Mouse (Mus musculus) cerebellum, adult 9-11 months (tissue): ENCODE data around the gene BC052040.

Experiments used
- DNase-seq: peaks from one replicate; pipeline ENCODE4 v3.0.0; 2022

Gene BC052040

GRCm38 (mm10) chr2:115602116-115602515 lies 20.6 kb downstream of the BC052040 start:
- DNase-seq: no peak

- no peak for DNase-seq
Observed at GRCm38 (mm10) chr2:115604132-115604531, 22.6 kb downstream of the BC052040 start.

DNA sequence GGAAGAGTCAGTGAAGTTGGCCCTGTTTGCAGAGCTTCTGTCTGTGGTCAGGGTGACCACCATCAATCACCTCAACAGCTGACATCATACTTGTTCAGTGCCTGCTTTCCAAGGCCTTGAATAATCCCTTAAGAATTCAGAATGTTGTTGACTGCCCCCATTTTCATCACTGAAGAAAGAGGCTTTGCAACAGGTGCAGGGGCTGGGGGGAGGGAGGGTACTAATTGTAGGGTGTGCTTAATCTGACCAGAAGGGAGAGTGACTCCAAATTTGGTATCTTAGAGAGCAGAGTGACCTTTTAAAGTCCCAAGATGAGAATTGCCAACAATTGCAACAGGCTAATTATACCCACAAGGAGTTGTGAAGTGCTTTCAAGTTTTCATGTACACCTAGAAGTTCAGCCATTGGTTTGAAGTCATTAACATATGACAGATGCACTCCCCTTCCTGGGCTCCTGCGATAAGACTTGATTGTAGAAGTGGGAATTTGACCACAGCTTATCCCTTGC lies 24.4 kb downstream of the BC052040 start:
- DNase-seq: no peak

- DNase-seq: no peak
Observed at GRCm38 (mm10) chr2:115609020-115609419, 27.5 kb downstream of the BC052040 start.

DNA sequence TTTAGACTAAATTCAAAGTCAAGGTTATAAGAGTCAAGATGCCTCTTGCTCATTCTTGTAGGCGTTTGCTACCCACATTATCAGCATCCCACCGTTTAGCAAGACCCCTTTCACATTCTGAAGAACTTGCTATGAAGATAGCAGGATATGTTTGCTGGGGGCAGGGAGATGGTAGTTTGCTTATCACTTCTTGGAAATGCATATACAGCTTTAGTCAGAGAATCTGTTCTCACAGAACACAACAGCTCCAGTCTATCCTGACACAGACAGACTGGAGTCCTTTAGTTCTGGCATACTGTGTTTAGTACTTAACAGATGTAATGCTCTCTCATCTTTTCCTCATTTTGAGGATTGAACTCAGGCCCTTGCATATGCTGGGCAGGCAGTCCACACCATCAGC lies 28.6 kb downstream of the BC052040 start:
- DNase-seq: no peak

DNA sequence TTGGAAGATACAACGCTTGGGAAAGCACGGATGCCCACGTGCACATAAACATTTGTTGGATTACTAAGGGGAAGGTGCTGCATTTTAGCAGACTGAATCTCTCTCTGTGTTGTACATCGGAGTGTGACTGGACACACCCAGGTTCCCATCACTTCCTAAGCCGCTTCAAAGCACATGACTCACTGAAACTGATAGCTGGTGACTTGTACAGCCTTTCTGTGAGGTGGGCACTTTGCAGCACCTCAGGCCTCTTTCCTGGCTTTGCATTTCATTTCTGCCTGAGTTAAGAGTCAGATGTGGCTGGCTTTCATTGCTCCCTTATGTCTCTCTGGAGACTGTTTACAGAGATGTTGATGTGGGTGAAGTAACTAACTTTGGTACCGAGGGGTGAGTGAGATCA lies 29.0 kb downstream of the BC052040 start:
- DNase-seq: no peak

DNA sequence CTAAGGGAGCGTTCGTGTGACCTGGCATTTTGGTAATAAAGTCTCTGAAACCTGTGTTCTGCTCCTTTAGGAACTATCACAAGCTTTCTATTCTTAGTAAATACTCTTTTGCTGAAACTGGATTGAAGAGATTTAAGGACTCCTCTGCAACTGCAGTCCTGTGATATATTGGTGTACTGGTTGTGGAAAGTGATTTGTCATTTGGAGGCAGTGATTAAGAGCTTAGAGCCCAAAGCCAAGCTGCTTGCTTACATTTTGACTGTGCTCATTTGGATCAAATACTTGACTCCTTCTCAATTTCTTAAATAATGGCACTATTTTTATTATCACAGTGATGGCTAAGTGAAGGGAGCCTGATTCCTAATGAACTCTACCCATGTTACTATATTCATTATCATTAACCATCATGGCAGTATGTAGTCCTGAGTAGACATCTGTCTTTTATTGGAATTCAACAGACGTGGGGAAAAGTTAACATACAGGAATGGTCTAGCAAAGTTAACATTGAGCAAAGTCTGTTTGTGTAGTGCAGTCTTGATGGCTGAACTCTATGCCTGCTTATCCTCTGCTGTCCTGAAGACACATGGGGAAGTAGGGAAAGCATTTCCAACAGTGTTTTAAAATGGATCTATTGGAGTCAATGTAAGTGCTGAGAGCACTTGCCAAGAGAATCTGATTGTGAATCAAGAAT lies 32.5 kb downstream of the BC052040 start:
- DNase-seq: no peak

- DNase-seq: no peak
Observed at GRCm38 (mm10) chr2:115628471-115628870, 47.0 kb downstream of the BC052040 start.

- no peak for DNase-seq
Observed at GRCm38 (mm10) chr2:115631031-115631434, 49.5 kb downstream of the BC052040 start.

- no peak for DNase-seq
Observed at GRCm38 (mm10) chr2:115631826-115632225, 50.3 kb downstream of the BC052040 start.

- DNase-seq: no peak
Observed at GRCm38 (mm10) chr2:115650203-115650602, 68.7 kb downstream of the BC052040 start.

GRCm38 (mm10) chr2:115659712-115660111 lies 78.2 kb downstream of the BC052040 start:
- DNase-seq: no peak

DNA sequence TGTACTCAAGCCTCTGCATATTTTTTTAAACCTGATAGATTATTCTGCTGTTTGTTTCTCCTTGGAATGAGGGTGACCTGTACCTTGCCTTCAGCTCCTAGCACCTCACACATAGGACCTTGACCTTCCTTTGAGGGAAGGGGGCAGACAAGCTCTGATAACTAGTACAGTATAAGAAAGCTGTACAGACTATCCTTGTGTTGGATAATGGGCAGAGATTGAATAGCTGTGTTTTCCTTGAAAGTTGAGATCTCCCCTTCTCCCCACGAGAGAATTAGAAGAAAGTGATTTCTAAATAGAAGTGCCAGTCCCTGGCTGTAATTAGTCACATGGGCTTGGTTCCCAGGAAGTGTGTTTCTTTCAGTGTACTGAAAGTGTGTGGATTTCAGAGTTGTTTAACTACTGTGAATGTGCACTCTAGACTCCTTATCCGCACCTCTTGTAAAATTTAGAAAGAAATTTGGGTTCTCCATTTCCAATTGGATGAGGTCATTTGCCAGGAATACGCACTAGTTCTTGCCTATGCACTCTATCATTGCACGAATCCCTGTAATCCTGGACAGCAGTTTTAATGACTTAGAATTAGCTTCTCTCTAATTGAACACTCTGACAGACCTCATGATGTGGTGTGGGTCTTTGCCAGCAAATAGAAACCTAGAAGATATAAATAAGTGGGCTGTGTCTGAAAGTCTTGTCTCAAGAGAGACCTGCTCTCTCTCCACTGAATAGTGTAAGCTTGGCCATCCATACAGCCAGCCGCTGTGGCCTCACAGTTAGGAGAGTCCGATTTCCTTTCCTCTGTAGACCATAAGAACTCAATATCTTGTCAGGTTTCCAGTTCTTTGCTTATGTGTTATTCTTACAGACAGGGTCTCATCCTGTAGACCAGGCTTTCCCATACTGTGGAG lies 79.0 kb downstream of the BC052040 start:
- DNase-seq: no peak

DNA sequence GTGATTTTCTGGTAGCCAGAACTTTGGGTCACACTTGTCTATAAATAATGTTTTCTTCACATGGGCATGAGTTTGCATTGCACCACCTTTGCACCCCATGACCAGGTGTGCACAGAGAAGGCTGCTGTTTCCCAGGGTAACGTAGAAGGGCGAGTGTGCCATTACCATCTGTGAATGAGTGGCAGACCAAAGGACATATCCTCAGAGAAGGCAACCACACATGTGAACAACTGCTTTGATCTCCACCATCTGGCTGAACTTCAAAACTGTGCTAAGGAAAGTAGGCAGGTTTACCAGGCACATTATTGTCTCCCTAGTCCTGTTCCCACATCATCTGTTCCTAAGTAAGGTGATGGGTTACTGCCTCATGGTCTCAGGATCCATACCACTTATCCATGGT lies 86.0 kb downstream of the BC052040 start:
- no peak for DNase-seq

DNA sequence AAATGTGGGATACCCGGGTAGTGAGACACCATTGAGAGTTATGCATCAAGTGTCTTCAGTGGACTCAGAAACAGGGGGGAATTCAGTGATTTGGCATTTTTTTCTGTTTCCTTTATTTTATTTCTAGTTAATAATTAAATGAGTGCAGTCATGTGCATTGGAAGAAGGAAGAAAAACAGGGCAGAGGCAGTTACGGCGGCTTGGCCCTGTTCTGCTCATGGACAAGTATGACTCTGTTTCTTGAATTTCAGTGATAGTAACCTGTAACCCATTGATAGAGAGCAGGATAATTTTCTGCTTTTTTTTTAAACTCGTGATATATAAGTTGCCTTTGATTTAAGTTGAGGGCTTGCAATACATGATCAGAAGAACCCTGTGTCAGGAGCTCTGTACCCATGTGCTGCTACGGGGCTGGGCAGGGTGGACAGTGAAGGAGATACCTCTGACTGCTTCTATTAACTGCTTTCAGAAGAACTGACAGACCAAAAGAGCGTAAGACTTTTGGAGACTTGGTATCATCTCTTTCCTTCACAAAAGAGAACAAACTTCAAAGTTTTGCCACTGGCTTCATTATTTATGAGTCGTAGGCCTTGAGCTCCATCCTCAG lies 91.6 kb downstream of the BC052040 start:
- no peak for DNase-seq

DNA sequence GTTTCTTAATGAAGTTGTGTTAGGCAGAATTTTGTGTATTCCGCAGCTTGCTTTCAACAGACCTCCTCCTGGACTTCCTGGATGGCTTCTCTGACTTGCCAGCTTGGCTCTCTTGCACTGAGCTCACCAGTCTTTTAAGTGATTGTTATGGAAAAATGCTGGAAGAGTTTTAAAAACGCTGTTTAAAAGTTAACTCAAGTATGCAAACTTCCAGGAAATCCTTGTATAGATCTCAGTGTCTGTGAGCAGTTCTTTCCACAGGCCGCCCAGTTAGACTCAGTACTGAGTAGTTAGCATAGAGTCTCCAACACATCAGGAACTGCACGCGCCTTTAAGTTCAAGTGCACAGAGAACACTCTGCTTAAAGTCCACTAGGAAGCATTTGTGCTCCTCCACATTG lies 97.3 kb downstream of the BC052040 start:
- no peak for DNase-seq

GRCm38 (mm10) chr2:115685250-115685649 lies 103.7 kb downstream of the BC052040 start:
- no peak for DNase-seq

GRCm38 (mm10) chr2:115687612-115688011 lies 106.1 kb downstream of the BC052040 start:
- no peak for DNase-seq

DNA sequence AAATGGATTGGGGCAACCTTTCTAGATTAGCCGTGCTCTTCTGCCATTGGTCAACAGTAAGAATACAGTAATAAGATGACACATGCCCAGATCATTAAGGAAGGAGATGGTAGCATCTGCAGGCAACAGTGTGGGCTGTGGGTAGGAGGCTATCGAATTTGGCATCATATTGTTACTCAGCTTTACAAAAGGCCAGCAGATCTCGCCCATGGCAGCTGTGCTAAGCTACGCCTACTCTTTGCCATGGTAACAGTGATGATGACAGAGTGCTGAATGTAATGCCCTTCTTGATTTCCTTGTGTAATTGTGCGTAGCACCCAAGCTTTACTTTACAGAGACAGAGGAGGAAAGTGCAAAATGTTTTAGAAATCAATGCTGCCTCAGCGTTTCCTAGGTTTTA lies 106.8 kb downstream of the BC052040 start:
- no peak for DNase-seq

DNA sequence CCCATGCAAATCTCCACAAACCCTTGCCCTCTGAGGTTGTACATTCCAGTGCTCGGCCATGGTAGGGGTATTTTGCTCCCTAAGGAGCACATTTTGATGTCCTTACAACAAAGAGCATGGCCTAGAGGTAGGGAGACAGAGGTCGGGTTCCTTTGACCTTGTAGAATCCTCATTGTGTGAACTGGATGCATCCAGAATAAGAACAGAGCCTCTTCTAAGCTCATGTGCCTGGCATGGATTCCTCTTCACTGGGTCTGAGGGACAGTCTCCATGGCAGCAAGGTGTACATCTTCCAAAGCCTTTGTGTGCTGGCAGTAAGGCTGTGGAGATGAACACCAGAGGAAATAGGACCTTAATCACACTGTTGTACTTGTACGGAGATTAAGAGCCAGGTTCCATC lies 112.3 kb downstream of the BC052040 start:
- no peak for DNase-seq

DNA sequence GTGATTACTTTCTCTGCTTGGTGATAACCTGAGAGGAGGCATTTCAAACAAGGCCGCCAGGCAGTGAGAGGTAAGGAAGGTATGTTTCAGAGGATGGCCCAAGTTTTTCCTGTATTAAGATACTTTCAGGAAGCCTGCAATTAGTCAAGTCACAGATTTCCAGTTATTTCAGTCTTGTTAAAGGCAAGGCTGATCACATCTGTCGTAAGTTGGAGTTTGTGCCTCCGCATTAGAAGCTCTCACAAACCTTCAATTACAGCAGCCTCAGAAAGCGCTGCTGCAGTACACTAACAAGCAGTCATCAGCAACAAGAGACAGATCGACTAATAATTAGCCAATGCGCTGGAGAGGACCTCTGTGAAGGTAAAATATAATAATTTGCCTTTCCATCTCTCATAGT lies 112.9 kb downstream of the BC052040 start:
- DNase-seq: no peak

GRCm38 (mm10) chr2:115699032-115699431 lies 117.5 kb downstream of the BC052040 start:
- DNase-seq: no peak

DNA sequence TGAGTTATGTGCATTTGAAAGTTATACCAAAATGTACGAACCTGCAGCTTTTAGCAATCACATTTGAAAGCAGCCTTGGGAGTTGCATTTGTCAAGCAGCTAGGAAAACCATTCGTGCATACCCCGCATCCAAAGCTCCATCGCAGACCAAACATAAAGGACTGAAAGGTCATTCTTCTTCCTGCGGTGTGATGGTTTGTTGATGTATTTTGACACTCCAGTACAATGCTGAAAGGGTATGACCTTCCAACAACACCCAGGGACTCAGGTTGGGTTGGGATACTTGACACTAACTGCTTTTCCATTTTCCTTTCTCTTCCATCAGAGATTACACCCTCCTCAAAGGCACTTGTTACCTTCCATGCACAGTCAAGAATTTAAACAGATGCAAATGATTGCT lies 121.1 kb downstream of the BC052040 start:
- DNase-seq: no peak

DNA sequence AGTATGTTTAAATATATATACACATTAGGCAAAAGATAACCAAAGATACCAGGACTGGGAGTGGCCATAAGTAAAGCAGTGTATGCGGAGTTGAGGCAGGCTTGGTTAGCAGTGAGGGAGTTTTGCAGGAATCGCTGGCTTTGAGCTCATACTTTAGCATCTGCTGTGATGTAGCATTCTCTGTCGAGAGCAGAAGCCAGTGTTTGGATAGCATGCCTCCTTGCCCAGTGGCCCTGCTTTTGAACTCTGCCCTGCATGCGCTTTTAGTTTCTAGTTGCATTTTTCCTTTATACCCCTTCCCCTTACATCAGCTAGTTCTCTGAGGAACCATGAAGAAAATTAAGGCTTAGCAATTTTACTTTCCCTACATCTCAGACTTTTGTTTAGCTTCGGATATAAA lies 136.0 kb downstream of the BC052040 start:
- no peak for DNase-seq
